Mouse (Mus musculus) olfactory bulb, adult 2 months (tissue): ENCODE measurements around the gene Thumpd2.

Experiments
- CTCF ChIP-seq: fragments of 200-500 bp; IDR thresholded peaks from 2 replicates; pipeline ENCODE4 v1.5.1; 2012; ENCODE audit warnings: low read depth, mild to moderate bottlenecking, low read length, moderate library complexity; ENCODE audit not compliant: insufficient read depth
- POLR2A ChIP-seq: fragments of 200-500 bp; IDR thresholded peaks from 2 replicates; pipeline ENCODE4 v1.6.1; 2012; ENCODE audit warnings: mild to moderate bottlenecking, low read depth, low read length, moderate library complexity; ENCODE audit not compliant: insufficient read depth

- TF ChIP-seq POLR2A, result no peak
- no peak for TF ChIP-seq CTCF
Measured at GRCm38 (mm10) chr17:81056035-81056434, 8.8 kb downstream of the Thumpd2 start.
